Mouse (Mus musculus) heart, postnatal 0 days (tissue): ENCODE measurements around the gene Myocos.

Experiments used
- CTCF ChIP-seq: IDR thresholded peaks from 2 replicates; pipeline ENCODE4 v1.5.1; 2016; ENCODE audit warnings: antibody characterized with exemption, control low read depth, low read depth
- EP300 ChIP-seq: IDR thresholded peaks from 2 replicates; pipeline ENCODE4 v1.6.1; 2016; ENCODE audit warnings: antibody characterized with exemption, low read depth

DNA sequence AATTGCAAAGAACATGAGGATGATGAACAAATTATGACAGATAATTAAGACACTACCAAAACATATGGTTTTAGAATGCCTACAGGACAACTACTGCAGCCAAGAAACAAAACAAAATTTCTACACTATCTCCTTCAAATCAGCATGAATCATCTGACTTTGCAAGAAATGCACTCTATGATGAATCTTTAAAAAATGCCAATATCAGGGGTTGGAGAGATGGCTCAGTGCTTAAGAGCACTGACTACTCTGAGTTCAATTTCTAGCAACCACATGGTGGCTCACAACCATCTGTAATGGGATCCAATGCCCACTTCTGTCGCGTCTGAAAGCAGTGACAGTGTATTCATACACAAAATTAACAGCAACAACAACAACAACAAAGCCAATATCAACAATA, 35.7 kb upstream of the Myocos start:
- TF ChIP-seq EP300 (no peak), CTCF (no peak)
